Mouse (Mus musculus): ENCODE measurements around the gene Gm4131.

DNA sequence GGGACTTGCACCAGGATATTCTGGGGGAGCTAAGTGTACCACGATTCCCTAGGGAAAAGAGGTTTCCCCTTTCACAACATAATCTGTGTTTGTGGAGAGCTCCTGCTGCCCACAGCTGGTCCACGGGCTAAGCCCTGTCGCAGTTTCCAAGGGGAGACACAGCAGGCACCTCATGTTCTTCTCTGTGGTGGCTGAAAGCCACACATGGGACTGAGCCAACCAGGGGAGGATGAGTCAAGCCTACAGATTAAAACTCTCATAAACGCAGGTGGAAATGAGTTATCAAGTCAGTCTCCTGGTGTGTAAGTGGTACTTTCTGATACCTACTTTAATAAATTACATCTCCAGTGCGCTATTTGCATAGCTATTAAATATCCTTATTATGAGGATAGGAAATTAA, 30.6 kb downstream of the Gm4131 start:
- TF ChIP-seq POLR2A (IDR thresholded peaks at IDR 0.05; ENCODE audit: low read depth, low read length) (no peak), CTCF (IDR thresholded peaks at IDR 0.05; ENCODE audit: extremely low read depth, insufficient read length, insufficient replicate concordance, low read depth, low read length) (no peak)

Measured in small intestine, adult 2 months (tissue).